Mouse (Mus musculus): ENCODE data around the gene Gm765. TPM values are rescaled to one million over a fixed set of nuclear protein-coding genes. Genes with fewer than 3 reads are reported as not detected.

Gene Gm765
- polyA plus RNA-seq, 2 experiments, result 0.92 to 1.3 TPM

DNA sequence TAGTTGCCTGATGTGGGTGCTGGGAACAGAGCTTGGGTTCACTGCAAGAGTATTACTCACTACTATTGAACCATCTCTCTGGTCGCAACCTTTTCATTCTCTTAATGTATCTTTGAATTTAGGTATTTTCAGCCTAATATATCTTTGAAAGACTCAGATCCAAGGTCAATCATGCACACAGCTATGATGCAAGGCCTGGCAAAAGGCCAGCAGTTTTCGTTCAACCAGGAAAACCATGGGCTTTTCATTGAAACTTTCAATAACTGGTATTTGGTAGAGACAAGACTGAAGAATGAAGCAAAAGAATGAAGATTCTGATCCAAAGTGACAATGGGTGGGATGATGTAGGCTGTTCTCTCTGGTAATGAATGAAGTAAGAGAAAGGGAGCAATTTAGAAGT lies 143.8 kb downstream of the Gm765 start:
- H3K27me3 ChIP-seq (ENCODE audit: control insufficient read depth, insufficient read depth, low read length), result no peaks in the 10 kb centered on the region
- no peak overlapping the region for H3K4me3 ChIP-seq (replicated peaks; ENCODE audit: low read length)
- DNase-seq (ENCODE audit: low spot score), result no peak
- no peak overlapping the region for H3K4me2 ChIP-seq (replicated peaks; ENCODE audit: low read depth, low read length, severe bottlenecking)
- no peaks in the 10 kb centered on the region for H3K36me3 ChIP-seq (ENCODE audit: control insufficient read depth, insufficient read depth, low read length)
- ATAC-seq (ENCODE audit: low FRiP score, low read depth), result no peak
- H3K27ac ChIP-seq (replicated peaks; ENCODE audit: low read depth, low read length), result no peak overlapping the region
- no peak for TF ChIP-seq POLR2A (IDR thresholded peaks at IDR 0.05; ENCODE audit: borderline replicate concordance, extremely low read depth, insufficient read depth, insufficient read length)
- no peaks in the 10 kb centered on the region for H3K9me3 ChIP-seq (ENCODE audit: control insufficient read depth, low read length)
- WGBS, result 87% methylated on average over 2 of the region's 2 CpGs
- no peaks in the 10 kb centered on the region for H3K4me1 ChIP-seq (ENCODE audit: control insufficient read depth, insufficient read depth, low read length)
- H3K9ac ChIP-seq (ENCODE audit: low read depth, low read length, severe bottlenecking), result no peak overlapping the region

DNA sequence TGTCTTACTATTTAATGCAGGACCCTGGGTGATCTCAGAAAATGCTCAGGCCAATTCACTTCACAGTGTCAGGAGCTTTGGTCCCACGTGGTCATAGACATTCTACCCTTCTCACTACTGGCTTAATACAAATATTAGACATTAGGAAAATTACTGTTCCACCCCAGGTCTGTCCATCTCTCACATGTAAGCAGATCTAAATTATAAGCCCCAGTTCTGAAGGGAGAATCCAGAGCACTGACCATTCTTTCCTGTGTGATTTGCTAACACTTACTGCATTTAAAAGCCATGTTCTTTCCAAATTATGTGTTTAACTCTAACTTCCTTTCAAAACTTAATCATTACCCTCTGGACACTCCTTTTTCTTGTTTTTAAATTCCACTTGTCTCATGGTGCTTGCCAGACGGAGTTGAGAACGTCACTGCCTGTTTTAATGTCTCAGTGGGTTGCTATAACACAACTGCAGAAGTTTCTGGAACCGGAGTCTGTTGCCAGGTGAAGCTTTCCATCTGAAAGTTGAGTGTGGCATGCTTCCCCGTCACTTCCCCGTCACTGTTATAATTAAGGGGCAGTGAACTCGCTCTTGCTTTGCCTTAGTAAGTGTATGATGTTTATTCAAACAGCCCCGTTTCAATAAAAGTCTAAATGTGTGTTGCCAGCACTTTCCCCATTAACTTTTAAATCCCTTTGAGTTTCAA lies 151.7 kb downstream of the Gm765 start:
- H3K27me3 ChIP-seq (ENCODE audit: control insufficient read depth, insufficient read depth, low read length), result no peaks in the 10 kb centered on the region
- ATAC-seq (ENCODE audit: low FRiP score, low read depth) (peak; percentile 83), DNase-seq (ENCODE audit: low spot score) (peak; percentile 78)
- no peaks in the 10 kb centered on the region for H3K9me3 ChIP-seq (ENCODE audit: control insufficient read depth, low read length)
- 0 out of 2 replicates have a peak overlapping the region, but pooled peaks have one; percentile 5 for H3K4me2 ChIP-seq (replicated peaks; ENCODE audit: low read depth, low read length, severe bottlenecking)
- H3K27ac ChIP-seq (replicated peaks; ENCODE audit: low read depth, low read length), result peak overlapping the region; percentile 39
- H3K36me3 ChIP-seq (ENCODE audit: control insufficient read depth, insufficient read depth, low read length), result no peaks in the 10 kb centered on the region
- WGBS, result 23% methylated on average over 8 of the region's 8 CpGs
- no peak overlapping the region for H3K9ac ChIP-seq (ENCODE audit: low read depth, low read length, severe bottlenecking)
- no peak for TF ChIP-seq POLR2A (IDR thresholded peaks at IDR 0.05; ENCODE audit: borderline replicate concordance, extremely low read depth, insufficient read depth, insufficient read length)
- H3K4me3 ChIP-seq (replicated peaks; ENCODE audit: low read length), result no peak overlapping the region
- peaks cover 18% of the 10 kb centered on the region for H3K4me1 ChIP-seq (ENCODE audit: control insufficient read depth, insufficient read depth, low read length)

Measured in limb, embryonic 14.5 days (tissue).